ENCODE assay signal across 20 mouse cellular contexts in genomic region chr1:185648926-185649325, GRCm38 (mm10).
DNase-seq lines count a peak whose midpoint lies in the region; ATAC-seq and TF ChIP-seq lines count a peak whose summit lies in the region.
"Had no signal": no experiment of that assay in that cellular context is flagged by ENCODE, and none has a peak within 500 bp of the region (broad histone marks: within the 10 kb centered on the region; RNA-seq: fewer than 3 reads in every experiment).

No protein-coding gene starts in this region.

- H3K4me1 ChIP-seq in lung, embryonic 14.5 days (ENCODE audit: insufficient read depth) = no peaks in the 10 kb centered on the region
- H3K4me1 ChIP-seq in lung, embryonic 15.5 days = 0 out of 2 replicates have a peak, but pooled peaks cover 4% of the 10 kb centered on the region
- no peaks in the 10 kb centered on the region for H3K4me1 ChIP-seq in lung, postnatal 0 days (ENCODE audit: insufficient read depth, low read depth, low read length)
- no peaks in the 10 kb centered on the region for H3K4me1 ChIP-seq in lung, embryonic 16.5 days (replicated peaks; ENCODE audit: control insufficient read depth, insufficient read depth, low read length)
- no peaks in the 10 kb centered on the region for H3K4me1 ChIP-seq in lung, adult 2 months (ENCODE audit: control insufficient read depth, insufficient read depth, low read length)

- no peak for TF ChIP-seq EP300 in lung, postnatal 0 days (IDR thresholded peaks at IDR 0.05)

- WGBS in lung, embryonic 14.5 days = 39% methylated on average over 4 of the region's 4 CpGs
- WGBS in lung, embryonic 15.5 days = 34% methylated on average over 4 of the region's 4 CpGs
- WGBS in lung, postnatal 0 days = 49% methylated on average over 4 of the region's 4 CpGs
- 44% methylated on average over 4 of the region's 4 CpGs for WGBS in lung, embryonic 16.5 days
- 66% methylated on average over 4 of the region's 4 CpGs for WGBS in lung, adult 2 months

- no peak for TF ChIP-seq POLR2A in lung, adult 2 months (IDR thresholded peaks at IDR 0.05; ENCODE audit: borderline replicate concordance, extremely low read depth, low read depth, low read length)

- no peaks in the 10 kb centered on the region for H3K9me3 ChIP-seq in lung, embryonic 14.5 days (ENCODE audit: low read depth, low read length)
- no peaks in the 10 kb centered on the region for H3K9me3 ChIP-seq in lung, embryonic 15.5 days
- H3K9me3 ChIP-seq in lung, postnatal 0 days (ENCODE audit: low read length) = no peaks in the 10 kb centered on the region
- no peaks in the 10 kb centered on the region for H3K9me3 ChIP-seq in lung, embryonic 16.5 days (ENCODE audit: control insufficient read depth, low read length)
- H3K9me3 ChIP-seq: G1E had no signal

- ATAC-seq in lung, embryonic 14.5 days (ENCODE audit: insufficient read depth) = no peak
- no peak for ATAC-seq in lung, embryonic 15.5 days (ENCODE audit: borderline replicate concordance, extremely low read depth, low FRiP score, low TSS enrichment)
- ATAC-seq in lung, postnatal 0 days = no peak
- ATAC-seq in lung, embryonic 16.5 days (ENCODE audit: low read depth) = peak; percentile 52
- ATAC-seq: activated CD4-positive, CD25-positive, alpha-beta regulatory T cell, adult 4 months; CD4-positive, CD25-positive, alpha-beta regulatory T cell, adult 4 months; Patski had no signal

- DNase-seq in lung, embryonic 14.5 days = peak; percentile 71
- no peak for DNase-seq in lung, postnatal 36 days
- DNase-seq in lung, postnatal 0 days (ENCODE audit: low spot score) = no peak
- DNase-seq in lung, adult 2 months = no peak
- DNase-seq: adrenal gland, adult 2 months; adrenal gland, adult 8-10 months; adrenal gland, postnatal 10 days; adrenal gland, postnatal 25 days; adrenal gland, postnatal 36 days; B cell, adult 2 months; cerebellum, adult 11 months; cerebellum, adult 11-12 months; cerebellum, adult 18-20 months had no signal

- no peaks in the 10 kb centered on the region for H3K27me3 ChIP-seq in lung, embryonic 14.5 days (ENCODE audit: insufficient read depth, low read length)
- H3K27me3 ChIP-seq in lung, embryonic 15.5 days = no peaks in the 10 kb centered on the region
- no peaks in the 10 kb centered on the region for H3K27me3 ChIP-seq in lung, postnatal 0 days (replicated peaks; ENCODE audit: insufficient read depth, low read length)
- no peaks in the 10 kb centered on the region for H3K27me3 ChIP-seq in lung, embryonic 16.5 days (ENCODE audit: control insufficient read depth, insufficient read depth, low read depth, low read length)
- H3K27me3 ChIP-seq: CH12.LX, Patski had no signal

- H3K9ac ChIP-seq in lung, embryonic 14.5 days = no peak overlapping the region
- no peak overlapping the region for H3K9ac ChIP-seq in lung, embryonic 15.5 days
- no peak overlapping the region for H3K9ac ChIP-seq in lung, postnatal 0 days (replicated peaks; ENCODE audit: low read depth)
- H3K9ac ChIP-seq in lung, embryonic 16.5 days (ENCODE audit: low read length) = no peak overlapping the region

- TF ChIP-seq CTCF in lung, embryonic 14.5 days (IDR thresholded peaks at IDR 0.05; ENCODE audit: low read depth) = no peak
- TF ChIP-seq CTCF in lung, postnatal 0 days (IDR thresholded peaks at IDR 0.05) = no peak
- no peak for TF ChIP-seq CTCF in lung, adult 2 months (IDR thresholded peaks at IDR 0.05; ENCODE audit: insufficient read depth, low read length)

- no peaks in the 10 kb centered on the region for H3K36me3 ChIP-seq in lung, embryonic 14.5 days (ENCODE audit: insufficient read depth)
- no peaks in the 10 kb centered on the region for H3K36me3 ChIP-seq in lung, embryonic 15.5 days
- H3K36me3 ChIP-seq in lung, postnatal 0 days (ENCODE audit: insufficient read depth, low read length) = no peaks in the 10 kb centered on the region
- no peaks in the 10 kb centered on the region for H3K36me3 ChIP-seq in lung, embryonic 16.5 days (ENCODE audit: control insufficient read depth, insufficient read depth, low read length)
- H3K36me3 ChIP-seq: G1E had no signal

- H3K4me2 ChIP-seq in lung, embryonic 14.5 days = no peak overlapping the region
- no peak overlapping the region for H3K4me2 ChIP-seq in lung, embryonic 15.5 days
- H3K4me2 ChIP-seq in lung, postnatal 0 days (replicated peaks; ENCODE audit: low read depth, low read length) = no peak overlapping the region
- H3K4me2 ChIP-seq in lung, embryonic 16.5 days (ENCODE audit: low read depth, low read length) = no peak overlapping the region

- no peak overlapping the region for H3K27ac ChIP-seq in lung, embryonic 14.5 days (ENCODE audit: low read depth)
- peak overlapping the region; percentile 35; the same call in 1 of the 2 replicates for H3K27ac ChIP-seq in lung, embryonic 15.5 days
- no peak overlapping the region for H3K27ac ChIP-seq in lung, postnatal 0 days (ENCODE audit: low read length)
- H3K27ac ChIP-seq in lung, embryonic 16.5 days (ENCODE audit: low read length) = no peak overlapping the region; the same call in 1 of the 2 replicates

- no peak overlapping the region for H3K4me3 ChIP-seq in lung, embryonic 14.5 days (ENCODE audit: low read depth, low read length)
- H3K4me3 ChIP-seq in lung, embryonic 15.5 days = no peak overlapping the region
- H3K4me3 ChIP-seq in lung, postnatal 0 days (ENCODE audit: low read depth, low read length) = no peak overlapping the region
- no peak overlapping the region for H3K4me3 ChIP-seq in lung, embryonic 16.5 days (ENCODE audit: low read length)
- H3K4me3 ChIP-seq in lung, adult 2 months (replicated peaks; ENCODE audit: extremely low read depth, low read depth, low read length) = no peak overlapping the region
